Mouse (Mus musculus) liver, embryonic 16.5 days (tissue): ENCODE results near the gene Prlh. TPM values are rescaled to one million over a fixed set of nuclear protein-coding genes. Genes with fewer than 3 reads are reported as not detected.

ENCODE experiments used
- ATAC-seq: fragments of 200-750 bp; cut with Nextera tagmentation; 2 replicates; pipeline ENCODE4 v1.8.0; 2017; ENCODE audit warnings: low read depth, mild to moderate bottlenecking, moderate number of reproducible peaks, moderate library complexity
- H3K27ac ChIP-seq: fragments of 300-500 bp; sonication (generic); 2 replicates; pipeline ENCODE4 v1.5.1; 2014; ENCODE audit warnings: mild to moderate bottlenecking, low read length
- H3K27me3 ChIP-seq: fragments of 300-500 bp; sonication (generic); 2 replicates; pipeline ENCODE4 v1.6.1; 2014; ENCODE audit warnings: low read depth, low read length, mixed read lengths; ENCODE audit not compliant: control insufficient read depth, insufficient read depth
- H3K36me3 ChIP-seq: fragments of 300-500 bp; sonication (generic); 2 replicates; pipeline ENCODE4 v1.6.1; 2014; ENCODE audit warnings: mild to moderate bottlenecking; ENCODE audit not compliant: control insufficient read depth, insufficient read depth
- H3K4me1 ChIP-seq: fragments of 300-500 bp; sonication (generic); 2 replicates; pipeline ENCODE4 v1.6.1; 2014; ENCODE audit warnings: low read depth, low read length, mixed read lengths; ENCODE audit not compliant: control insufficient read depth
- H3K4me2 ChIP-seq: fragments of 300-500 bp; sonication (generic); 2 replicates; pipeline ENCODE4 v1.6.1; 2014; ENCODE audit warnings: low read depth, low read length, mixed read lengths
- H3K4me3 ChIP-seq: fragments of 300-500 bp; sonication (generic); 2 replicates; pipeline ENCODE4 v1.5.1; 2014; ENCODE audit warnings: low read depth, mild to moderate bottlenecking, low read length
- H3K9ac ChIP-seq: fragments of 300-500 bp; sonication (generic); 2 replicates; pipeline ENCODE4 v1.6.1; 2014; ENCODE audit warnings: low read depth, low read length
- H3K9me3 ChIP-seq: fragments of 300-500 bp; sonication (generic); replicated peaks from 2 replicates; pipeline ENCODE4 v1.6.1; 2016; ENCODE audit warnings: low read length; ENCODE audit not compliant: control insufficient read depth
- WGBS: fragments of 180-500 bp; shearing (Covaris S2); extraction: QIAGEN DNeasy Blood & Tissue Kit; methylation state at CpG from one replicate; pipeline ENCODE4 v1.1.7; 2014; ENCODE audit not compliant: insufficient replicate concordance; 5-methylcytosine and 5-hydroxymethylcytosine counted together
- polyA plus RNA-seq: library from polyadenylated mRNA; unstranded; fragments of >200 nt; fragmentation: Nextera tagmentation; extraction: Ambion mirVana; gene quantifications from 2 replicates; pipeline ENCODE4 v1.2.1, GENCODE M21; 2015

The Prlh gene
- polyA plus RNA-seq, 1 experiment from 2014 or later: not detected

DNA sequence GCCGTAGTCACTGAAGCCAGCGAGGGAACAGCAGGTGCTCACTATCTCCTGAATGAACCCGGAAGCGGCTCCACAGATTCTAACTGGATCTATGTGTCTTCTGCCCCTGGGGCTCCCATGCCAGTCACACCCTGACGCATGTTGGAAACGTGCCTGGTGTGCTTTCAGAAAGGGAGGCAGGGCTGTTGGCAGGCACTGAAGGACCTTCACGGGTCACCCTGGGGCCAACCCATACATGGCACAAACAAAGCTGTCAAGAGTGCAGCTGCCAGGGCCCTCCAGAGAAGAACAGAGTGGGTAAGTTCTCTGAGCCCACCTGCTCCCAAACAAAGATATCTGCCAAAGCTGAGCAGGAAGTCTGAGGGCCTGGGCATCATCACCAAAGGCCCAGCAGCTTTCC lies 14.7 kb downstream of the Prlh start:
- ATAC-seq: no peak
- no peak overlapping the region for H3K9ac ChIP-seq
- H3K27ac ChIP-seq: no peak overlapping the region
- H3K4me3 ChIP-seq: no peak overlapping the region
- H3K4me1 ChIP-seq: no peaks in the 10 kb centered on the region; the same call in 1 of the 2 replicates
- no peaks in the 10 kb centered on the region for H3K9me3 ChIP-seq
- WGBS: 56% methylated on average over 7 of the region's 7 CpGs
- H3K4me2 ChIP-seq: no peak overlapping the region
- H3K27me3 ChIP-seq: no peaks in the 10 kb centered on the region
- no peaks in the 10 kb centered on the region for H3K36me3 ChIP-seq

DNA sequence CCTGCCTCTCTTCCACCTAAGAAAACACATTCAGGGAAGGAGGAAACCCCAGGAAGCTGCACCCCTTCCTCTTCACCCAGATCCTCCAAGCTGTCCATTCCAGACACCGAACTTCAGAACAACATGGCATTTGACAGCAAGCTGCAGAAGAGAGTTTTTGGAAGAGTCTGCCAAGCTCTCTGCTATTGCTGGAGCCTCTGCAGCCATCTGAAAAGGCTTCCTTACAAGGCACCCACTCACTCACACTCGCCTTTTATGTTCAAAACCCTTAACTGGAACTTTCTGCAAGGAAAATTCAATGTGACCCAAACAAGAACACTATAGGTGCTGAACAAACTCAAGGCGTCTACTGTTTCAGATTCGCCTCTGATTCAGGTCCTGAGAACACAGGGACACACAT lies 15.7 kb downstream of the Prlh start:
- Histone ChIP-seq H3K27ac (no peak overlapping the region), H3K27me3 (no peaks in the 10 kb centered on the region), H3K9ac (no peak overlapping the region), H3K4me1 (no peaks in the 10 kb centered on the region; the same call in 1 of the 2 replicates), H3K4me2 (peak overlapping the region; percentile 41), H3K4me3 (peak overlapping the region; percentile 48), H3K36me3 (no peaks in the 10 kb centered on the region), H3K9me3 (no peaks in the 10 kb centered on the region)
- 40% methylated on average over 4 of the region's 4 CpGs for WGBS
- ATAC-seq: no peak

DNA sequence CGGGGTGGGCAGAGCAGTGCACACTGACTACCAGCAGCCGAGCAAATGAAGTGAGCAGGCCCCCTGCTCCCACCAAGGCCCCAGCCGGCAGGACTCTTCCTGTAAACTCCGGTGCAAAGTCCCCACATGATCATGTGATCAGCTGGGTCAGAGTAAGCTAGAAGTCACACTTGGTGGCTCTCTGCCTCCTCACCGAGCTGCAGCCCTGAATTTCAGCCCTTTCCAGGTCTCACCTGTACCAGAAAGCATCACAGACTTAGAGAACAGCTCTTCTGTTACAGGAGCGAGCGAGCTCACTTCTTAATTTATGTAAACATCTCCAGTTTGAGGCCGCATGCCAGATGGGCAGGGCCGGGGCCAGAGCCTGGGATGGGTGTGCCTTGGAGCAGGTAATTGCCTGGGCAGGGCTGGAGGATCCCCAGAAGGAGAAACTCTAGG lies 16.5 kb downstream of the Prlh start, which contains the start of gene Rab17:
Gene Rab17, minus strand, starts transcription at position 315 of the 438 bp plus-strand sequence.
- Histone ChIP-seq H3K9me3 (no peaks in the 10 kb centered on the region), H3K4me3 (peak within 1 kb of the TSS; percentile 48), H3K9ac (peak within 1 kb of the TSS; percentile 41; the same call in 1 of the 2 replicates), H3K36me3 (no peaks in the 10 kb centered on the region), H3K4me2 (peak within 1 kb of the TSS; percentile 41), H3K27me3 (no peaks in the 10 kb centered on the region), H3K4me1 (no peaks in the 10 kb centered on the region; the same call in 1 of the 2 replicates), H3K27ac (no peak within 1 kb of the TSS)
- peak; percentile 71 for ATAC-seq
- WGBS: 26% methylated on average over 9 of the region's 9 CpGs

DNA sequence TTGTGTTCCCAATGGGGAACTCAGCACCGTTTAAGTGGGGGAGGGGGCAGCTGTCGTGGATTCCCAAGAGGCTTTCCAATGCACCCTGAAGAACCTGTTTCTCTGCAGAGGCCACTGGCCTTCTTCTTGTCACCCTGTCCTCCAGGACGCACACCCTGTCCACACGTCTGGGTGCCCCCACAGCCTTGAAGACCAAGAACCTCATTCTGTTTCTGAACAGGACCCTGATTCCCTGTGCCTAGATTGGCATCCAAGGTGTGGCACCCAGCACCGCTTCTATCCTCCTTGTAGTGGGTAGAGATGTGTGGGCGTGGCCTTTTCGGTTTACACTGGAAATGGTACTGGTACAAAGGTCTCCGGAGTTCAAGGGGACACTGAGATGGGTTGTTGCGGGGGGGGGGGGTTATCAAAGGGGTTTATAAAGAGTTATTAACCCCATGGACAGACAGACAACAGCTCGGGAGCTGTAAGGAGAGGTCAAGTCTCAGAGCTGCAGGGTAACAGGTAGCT lies 17.0 kb downstream of the Prlh start:
- H3K9me3 ChIP-seq: no peaks in the 10 kb centered on the region
- H3K27ac ChIP-seq: no peak overlapping the region
- H3K27me3 ChIP-seq: no peaks in the 10 kb centered on the region
- 52% methylated on average over 10 of the region's 10 CpGs for WGBS
- H3K4me2 ChIP-seq: peak overlapping the region; percentile 41; the same call in 1 of the 2 replicates
- no peak for ATAC-seq
- H3K4me3 ChIP-seq: no peak overlapping the region
- no peaks in the 10 kb centered on the region; the same call in 1 of the 2 replicates for H3K4me1 ChIP-seq
- no peak overlapping the region for H3K9ac ChIP-seq
- H3K36me3 ChIP-seq: no peaks in the 10 kb centered on the region

DNA sequence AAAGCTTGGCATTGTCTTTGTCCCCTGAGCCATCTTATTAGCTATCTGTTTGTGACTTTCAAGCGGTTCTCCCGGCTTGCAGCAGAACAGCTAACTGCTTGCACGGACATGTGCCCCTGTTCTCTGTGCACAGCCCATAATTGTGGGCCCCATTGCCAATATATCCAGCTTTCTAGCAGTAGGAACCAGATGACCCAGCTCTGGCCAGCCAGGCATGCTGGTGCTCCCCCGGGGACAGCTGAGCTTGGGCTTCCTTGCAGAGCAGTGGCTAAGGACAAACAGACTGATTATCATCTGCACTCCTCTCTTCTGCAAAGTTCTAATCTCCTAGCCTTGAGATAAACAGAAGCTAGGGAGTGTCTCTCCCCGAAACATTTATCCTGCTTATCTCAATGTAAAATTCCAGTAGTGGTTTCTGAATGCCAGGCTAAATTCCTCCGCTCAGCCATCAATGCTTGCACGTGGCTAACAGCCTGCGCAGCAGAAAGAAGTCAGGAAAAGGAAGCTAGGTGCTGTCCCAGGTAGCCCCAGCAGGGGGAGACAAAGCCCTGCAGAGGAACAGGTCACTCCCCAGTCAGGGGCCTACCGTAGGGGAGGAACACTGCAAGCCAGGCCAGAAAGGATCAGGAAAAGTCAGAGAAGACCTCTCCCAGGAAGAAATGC lies 20.1 kb downstream of the Prlh start:
- no peaks in the 10 kb centered on the region for H3K36me3 ChIP-seq
- H3K4me1 ChIP-seq: no peaks in the 10 kb centered on the region; the same call in 1 of the 2 replicates
- H3K27ac ChIP-seq: no peak overlapping the region
- H3K9ac ChIP-seq: no peak overlapping the region
- H3K4me2 ChIP-seq: no peak overlapping the region
- WGBS: 23% methylated on average over 9 of the region's 9 CpGs
- no peak for ATAC-seq
- H3K4me3 ChIP-seq: no peak overlapping the region
- no peaks in the 10 kb centered on the region for H3K9me3 ChIP-seq
- H3K27me3 ChIP-seq: no peaks in the 10 kb centered on the region

DNA sequence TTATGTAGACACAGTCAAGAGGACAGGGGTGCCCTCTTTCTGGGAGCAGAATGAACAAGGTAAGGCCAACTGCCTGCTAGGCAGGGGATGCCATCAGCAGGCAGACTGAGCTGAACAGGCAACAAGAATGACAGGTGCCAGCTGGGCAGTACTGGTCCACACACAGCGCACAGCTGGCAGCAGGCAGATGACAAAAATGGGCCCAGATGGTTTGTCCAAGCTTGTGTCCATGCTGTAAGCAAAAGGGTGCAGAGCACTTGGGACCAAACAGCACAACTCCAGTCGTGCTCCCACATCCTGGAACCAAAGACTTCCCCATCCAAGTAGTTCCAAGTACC lies 20.6 kb downstream of the Prlh start:
- 59% methylated on average over 2 of the region's 2 CpGs for whole genome bisulfite sequencing
- Histone ChIP-seq H3K4me1 (no peaks in the 10 kb centered on the region; the same call in 1 of the 2 replicates), H3K9me3 (no peaks in the 10 kb centered on the region), H3K36me3 (no peaks in the 10 kb centered on the region), H3K9ac (no peak overlapping the region), H3K4me2 (no peak overlapping the region), H3K27ac (no peak overlapping the region), H3K27me3 (no peaks in the 10 kb centered on the region), H3K4me3 (no peak overlapping the region)
- ATAC-seq: no peak

DNA sequence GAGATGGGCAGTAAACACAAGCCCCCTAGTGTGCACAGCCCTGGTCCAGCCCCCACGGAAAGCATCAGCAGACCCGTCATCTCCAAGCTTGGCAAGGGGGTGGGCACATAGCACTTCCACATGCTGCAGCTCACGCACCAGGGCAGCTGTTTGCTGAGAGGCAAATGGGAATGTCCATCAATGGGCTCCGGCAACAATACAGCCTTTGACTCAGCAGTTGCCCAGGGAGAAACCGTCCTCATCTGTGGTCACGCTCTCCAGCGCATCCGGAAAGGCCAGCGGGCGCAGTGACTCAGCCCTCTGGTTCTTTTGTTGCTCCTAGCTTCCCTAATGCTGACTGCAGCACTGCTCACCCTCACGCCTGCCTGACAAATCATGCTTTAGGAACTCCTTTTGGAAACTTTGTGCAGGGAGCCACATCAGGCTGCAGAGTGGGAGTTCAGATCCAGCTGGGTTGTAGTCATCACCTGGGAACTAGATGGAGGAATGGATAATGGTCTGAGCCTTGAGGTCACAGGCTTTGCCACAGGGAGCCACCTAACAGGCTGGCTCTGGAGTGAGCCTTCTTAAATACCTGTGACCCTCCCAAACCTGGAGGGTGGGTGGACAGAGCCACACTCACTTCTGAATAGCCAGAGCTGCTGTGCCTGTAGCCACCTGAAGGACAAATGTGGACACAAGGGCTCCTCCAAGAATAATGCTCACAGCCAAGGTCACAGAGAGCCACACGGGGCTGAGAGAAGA lies 22.2 kb downstream of the Prlh start:
- H3K9me3 ChIP-seq: no peaks in the 10 kb centered on the region
- WGBS: 9% methylated on average over 12 of the region's 12 CpGs
- 0 out of 2 replicates have a peak, but pooled peaks have one; percentile 35 for ATAC-seq
- H3K9ac ChIP-seq: no peak overlapping the region
- no peak overlapping the region for H3K27ac ChIP-seq
- H3K4me3 ChIP-seq: no peak overlapping the region
- H3K36me3 ChIP-seq: no peaks in the 10 kb centered on the region
- no peaks in the 10 kb centered on the region for H3K4me1 ChIP-seq
- H3K27me3 ChIP-seq: no peaks in the 10 kb centered on the region
- no peak overlapping the region for H3K4me2 ChIP-seq

DNA sequence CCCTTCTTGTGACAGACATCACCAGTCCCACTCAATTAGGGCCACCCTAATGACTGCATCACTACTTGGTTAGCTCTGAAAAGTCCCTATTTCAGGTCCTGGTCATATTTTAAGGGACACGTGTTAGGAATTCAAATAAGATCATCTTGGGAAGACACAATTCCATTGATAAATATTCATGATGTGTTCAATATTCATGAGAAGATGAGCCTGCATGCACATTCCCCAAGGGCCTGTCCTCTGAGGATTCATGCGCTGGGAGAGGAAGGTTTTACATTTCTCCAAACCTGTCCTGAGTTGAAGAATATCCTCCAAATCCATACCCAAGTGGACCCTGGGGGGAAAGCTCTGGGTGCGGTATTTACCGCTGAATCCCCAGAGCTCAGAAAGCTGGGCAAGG lies 23.1 kb downstream of the Prlh start:
- Histone ChIP-seq H3K36me3 (no peaks in the 10 kb centered on the region), H3K27me3 (no peaks in the 10 kb centered on the region), H3K9ac (no peak overlapping the region), H3K9me3 (no peaks in the 10 kb centered on the region), H3K4me3 (no peak overlapping the region), H3K27ac (no peak overlapping the region), H3K4me2 (no peak overlapping the region), H3K4me1 (no peaks in the 10 kb centered on the region)
- 68% methylated on average over 4 of the region's 4 CpGs for WGBS
- ATAC-seq: no peak
